Mouse (Mus musculus): ENCODE measurements around the gene Frem3.

GRCm38 (mm10) chr8:80601886-80602285 lies 9.0 kb upstream of the Frem3 start:
- no peak for TF ChIP-seq CTCF (IDR thresholded peaks at IDR 0.05; ENCODE audit: extremely low read depth, insufficient read depth, insufficient read length, insufficient replicate concordance)
- TF ChIP-seq POLR2A (IDR thresholded peaks at IDR 0.05; ENCODE audit: low read depth, low read length), result no peak

Measured in spleen, adult 2 months (tissue).